In the genomic region with DNA sequence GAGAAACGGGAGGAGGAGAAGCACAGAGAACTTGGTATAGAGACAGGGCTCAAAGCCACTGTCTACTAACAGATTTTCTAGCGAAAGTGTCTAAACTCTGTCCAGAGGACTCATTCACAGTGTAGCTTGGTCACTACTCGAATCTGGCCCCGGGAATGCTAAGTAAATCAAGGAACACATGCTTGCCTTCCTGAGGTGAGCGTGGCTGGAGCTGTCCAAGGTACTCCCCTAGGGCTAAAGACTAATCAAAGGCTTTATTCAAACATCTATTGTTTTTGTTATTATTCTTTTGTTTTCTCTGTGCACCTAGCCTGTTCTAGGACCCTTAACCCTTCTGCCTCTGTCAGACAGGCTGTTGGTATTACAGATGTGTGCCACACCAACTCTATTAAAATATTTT, we compare ENCODE assay signal across 16 mouse cellular contexts. TPM values are rescaled to one million over a fixed set of nuclear protein-coding genes. Genes with fewer than 3 reads are reported as not detected.
DNase-seq lines count a peak whose midpoint lies in the region; ATAC-seq and TF ChIP-seq lines count a peak whose summit lies in the region.
"Had no signal": no experiment of that assay in that cellular context is flagged by ENCODE, and none has a peak within 500 bp of the region (broad histone marks: within the 10 kb centered on the region; RNA-seq: fewer than 3 reads in every experiment).

No protein-coding gene starts in this region.

- no peak overlapping the region for H3K4me3 ChIP-seq in gastrocnemius, adult 2 months
- H3K4me3 ChIP-seq in forebrain, embryonic 16.5 days (replicated peaks; ENCODE audit: low read length), result no peak overlapping the region
- H3K4me3 ChIP-seq: heart, embryonic 13.5 days had no signal

- no peaks in the 10 kb centered on the region for H3K36me3 ChIP-seq in forebrain, embryonic 16.5 days (ENCODE audit: control insufficient read depth, insufficient read depth)
- H3K36me3 ChIP-seq: heart, embryonic 13.5 days had no signal

- no peaks in the 10 kb centered on the region for H3K27me3 ChIP-seq in forebrain, embryonic 16.5 days (replicated peaks; ENCODE audit: control insufficient read depth, insufficient read depth, low read length)

- H3K4me2 ChIP-seq in forebrain, embryonic 16.5 days (ENCODE audit: low read length), result no peak overlapping the region
- H3K4me2 ChIP-seq: heart, embryonic 13.5 days had no signal

- no peak for DNase-seq in gastrocnemius, adult 2 months
- DNase-seq in gastrocnemius, postnatal 10 days, result no peak
- DNase-seq in retina, embryonic 14.5 days (ENCODE audit: low spot score), result peak; percentile 31
- DNase-seq in retina, postnatal 1 day, result no peak
- DNase-seq in embryo, embryonic 10.5 days (ENCODE audit: low spot score), result peak; percentile 60
- DNase-seq: cerebellum, postnatal 14 days; kidney, postnatal 14 days; liver had no signal

- H3K9me3 ChIP-seq in forebrain, embryonic 16.5 days (ENCODE audit: control insufficient read depth, low read length), result no peaks in the 10 kb centered on the region
- H3K9me3 ChIP-seq: heart, embryonic 13.5 days had no signal

- intact Hi-C loops in gastrocnemius, adult 2 months (cut with DNase I), result no loop called here

- WGBS in forebrain, embryonic 16.5 days, result 18% methylated on average over 5 of the region's 5 CpGs

- peaks cover 12% of the 10 kb centered on the region for H3K4me1 ChIP-seq in forebrain, embryonic 16.5 days (replicated peaks; ENCODE audit: control insufficient read depth, insufficient read depth, low read length)

- H3K27ac ChIP-seq in gastrocnemius, adult 2 months, result peak overlapping the region; percentile 8; the same call in 1 of the 2 replicates
- H3K27ac ChIP-seq in forebrain, embryonic 16.5 days (ENCODE audit: low read length), result no peak overlapping the region
- H3K27ac ChIP-seq: heart, embryonic 13.5 days; macrophage had no signal

- ATAC-seq in megakaryocyte progenitor cell, adult 5-6 weeks (replicated peaks; ENCODE audit: poor library complexity), result no peak
- ATAC-seq in forebrain, embryonic 16.5 days, result no peak
- no peak for ATAC-seq in granulocyte monocyte progenitor cell, adult 5-6 weeks (replicated peaks; ENCODE audit: poor library complexity, severe bottlenecking)
- ATAC-seq: CD4-positive, CD25-positive, alpha-beta regulatory T cell, adult 4 months; hindbrain, embryonic 16.5 days had no signal

- H3K9ac ChIP-seq in forebrain, embryonic 16.5 days (replicated peaks; ENCODE audit: low read depth, low read length), result no peak overlapping the region
- H3K9ac ChIP-seq: heart, embryonic 13.5 days had no signal

- no peak for TF ChIP-seq CTCF in gastrocnemius, adult 2 months (IDR thresholded peaks at IDR 0.05)

RNA-seq across cellular contexts. Expression of a gene that starts 4.0 kb away (rescaled TPM):
- 1 to 10 TPM; 6.4 to 8.6 TPM for total RNA-seq in gastrocnemius, adult 2 months (2021)
- total RNA-seq in gastrocnemius, postnatal 10 days (2021), result 10 to 100 TPM; 13.2 to 18.4 TPM
- total RNA-seq in megakaryocyte progenitor cell, adult 5-6 weeks (2015), result 4.0 and 4.2 TPM in 2 replicates
- total RNA-seq in megakaryocyte progenitor cell, adult 5-6 weeks (2017), result 1.6 and 3.0 TPM in 2 replicates
- polyA plus RNA-seq in forebrain, embryonic 16.5 days (2015; fragmentation: Nextera tagmentation; extraction: Ambion mirVana), result 30.7 and 33.8 TPM in 2 replicates
- total RNA-seq in granulocyte monocyte progenitor cell, adult 5-6 weeks (2014; fragmentation: Nextera tagmentation), result 6.7 and 6.8 TPM in 2 replicates
- 1.1 and 1.5 TPM in 2 replicates for total RNA-seq in granulocyte monocyte progenitor cell, adult 5-6 weeks (2017)

RNA-seq across cellular contexts. Expression of a gene that starts 11.7 kb away (rescaled TPM):
- 100 to 1,000 TPM; 321 to 322 TPM for total RNA-seq in gastrocnemius, adult 2 months (2021)
- 1,000 to 10,000 TPM in 1 of 2 experiments, 100 to 1,000 TPM in 1; 890 to 1,000 TPM for total RNA-seq in gastrocnemius, postnatal 10 days (2021)
- not detected in 2 replicates for total RNA-seq in megakaryocyte progenitor cell, adult 5-6 weeks (2015)
- total RNA-seq in megakaryocyte progenitor cell, adult 5-6 weeks (2017), result not detected in 2 replicates
- 1.7 and 2.3 TPM in 2 replicates for polyA plus RNA-seq in forebrain, embryonic 16.5 days (2015; fragmentation: Nextera tagmentation; extraction: Ambion mirVana)
- total RNA-seq in granulocyte monocyte progenitor cell, adult 5-6 weeks (2014; fragmentation: Nextera tagmentation), result not detected in 2 replicates
- not detected in 2 replicates for total RNA-seq in granulocyte monocyte progenitor cell, adult 5-6 weeks (2017)
- total RNA-seq: neutrophil, adult 5-6 weeks had no signal

RNA-seq across cellular contexts. Expression of a gene that starts 13.7 kb away (rescaled TPM):
- 1 to 10 TPM; 2.8 to 3.8 TPM for total RNA-seq in gastrocnemius, adult 2 months (2021)
- total RNA-seq in gastrocnemius, postnatal 10 days (2021), result 1 to 10 TPM; 3.5 to 4.2 TPM
- 2.3 and 2.5 TPM in 2 replicates for total RNA-seq in megakaryocyte progenitor cell, adult 5-6 weeks (2015)
- total RNA-seq in megakaryocyte progenitor cell, adult 5-6 weeks (2017), result 3.7 and 5.4 TPM in 2 replicates
- 4.1 and 5.7 TPM in 2 replicates for polyA plus RNA-seq in forebrain, embryonic 16.5 days (2015; fragmentation: Nextera tagmentation; extraction: Ambion mirVana)
- total RNA-seq in granulocyte monocyte progenitor cell, adult 5-6 weeks (2014; fragmentation: Nextera tagmentation), result 5.0 and 5.8 TPM in 2 replicates
- total RNA-seq in granulocyte monocyte progenitor cell, adult 5-6 weeks (2017), result 3.5 and 3.9 TPM in 2 replicates

RNA-seq across cellular contexts. Expression of a gene that starts 28.6 kb away (rescaled TPM):
- 10 to 100 TPM; 21.6 to 28.3 TPM for total RNA-seq in gastrocnemius, adult 2 months (2021)
- total RNA-seq in gastrocnemius, postnatal 10 days (2021), result 10 to 100 TPM; 30.7 to 31.6 TPM
- total RNA-seq in megakaryocyte progenitor cell, adult 5-6 weeks (2015), result 1.3 and 1.8 TPM in 2 replicates
- 2.3 and 3.6 TPM in 2 replicates for total RNA-seq in megakaryocyte progenitor cell, adult 5-6 weeks (2017)
- 10.1 and 12.0 TPM in 2 replicates for polyA plus RNA-seq in forebrain, embryonic 16.5 days (2015; fragmentation: Nextera tagmentation; extraction: Ambion mirVana)
- 1.9 and 4.4 TPM in 2 replicates for total RNA-seq in granulocyte monocyte progenitor cell, adult 5-6 weeks (2014; fragmentation: Nextera tagmentation)
- 2.0 and 3.4 TPM in 2 replicates for total RNA-seq in granulocyte monocyte progenitor cell, adult 5-6 weeks (2017)

RNA-seq across cellular contexts. Expression of a gene that starts 42.0 kb away (rescaled TPM):
- 10 to 100 TPM; 51.8 to 55.7 TPM for total RNA-seq in gastrocnemius, adult 2 months (2021)
- 10 to 100 TPM; 94.7 to 96.4 TPM for total RNA-seq in gastrocnemius, postnatal 10 days (2021)
- total RNA-seq in megakaryocyte progenitor cell, adult 5-6 weeks (2015), result 308 and 312 TPM in 2 replicates
- 290 and 314 TPM in 2 replicates for total RNA-seq in megakaryocyte progenitor cell, adult 5-6 weeks (2017)
- 265 and 266 TPM in 2 replicates for polyA plus RNA-seq in forebrain, embryonic 16.5 days (2015; fragmentation: Nextera tagmentation; extraction: Ambion mirVana)
- 258 and 273 TPM in 2 replicates for total RNA-seq in granulocyte monocyte progenitor cell, adult 5-6 weeks (2014; fragmentation: Nextera tagmentation)
- total RNA-seq in granulocyte monocyte progenitor cell, adult 5-6 weeks (2017), result 264 and 296 TPM in 2 replicates

Comparison
In these comparisons a context has a peak if more than half of its experiments do, and no peak if none do; other contexts are left out.
1. DNase-seq: peak in retina, embryonic 14.5 days (single experiment) and embryo, embryonic 10.5 days (single experiment); none in gastrocnemius, adult 2 months (single experiment), gastrocnemius, postnatal 10 days (single experiment) and retina, postnatal 1 day (single experiment).
2. RNA of a gene that starts 11.7 kb away (total RNA-seq): 890 to 1,000 TPM in gastrocnemius, postnatal 10 days and 321 to 322 TPM in gastrocnemius, adult 2 months; not detected in megakaryocyte progenitor cell, adult 5-6 weeks and not detected in granulocyte monocyte progenitor cell, adult 5-6 weeks; every median in the first group is over 100 times any median in the second.